Mouse (Mus musculus) cortical plate, adult 2 months (tissue): Measurements from ENCODE around the gene Agpat2. TPM values are rescaled to one million over a fixed set of nuclear protein-coding genes. Genes with fewer than 3 reads are reported as not detected.

ENCODE experiments used
- H3K27ac ChIP-seq: fragments of 200-500 bp; 2 replicates; pipeline ENCODE4 v1.5.1; 2012; ENCODE audit warnings: low read length, control low read depth, inconsistent platforms; ENCODE audit not compliant: insufficient read depth
- H3K4me1 ChIP-seq: fragments of 200-500 bp; 2 replicates; pipeline ENCODE4 v1.6.1; 2011; ENCODE audit warnings: low read length; ENCODE audit not compliant: control insufficient read depth, insufficient read depth
- H3K4me3 ChIP-seq: fragments of 200-500 bp; 2 replicates; pipeline ENCODE4 v1.5.1; 2011; ENCODE audit warnings: mild to moderate bottlenecking, low read length, control low read depth; ENCODE audit not compliant: insufficient read depth
- CTCF ChIP-seq: fragments of 200-500 bp; IDR thresholded peaks from 2 replicates; pipeline ENCODE4 v1.5.1; 2011; ENCODE audit warnings: mild to moderate bottlenecking, control low read depth, low read length; ENCODE audit not compliant: insufficient read depth; ENCODE audit errors: extremely low read depth
- POLR2A ChIP-seq: fragments of 200-500 bp; IDR thresholded peaks from 2 replicates; pipeline ENCODE4 v1.6.1; 2011; ENCODE audit warnings: mild to moderate bottlenecking, low read length, control low read depth; ENCODE audit not compliant: insufficient read depth; ENCODE audit errors: extremely low read depth
- polyA plus RNA-seq: library from polyadenylated mRNA; depleted of rRNA; stranded (reverse); fragments of >200 nt; gene quantifications from 2 replicates; pipeline ENCODE4 v1.2.3, GENCODE M21; 2012; rRNA removed

Agpat2 gene
- polyA plus RNA-seq, 1 experiment, result 2.3 TPM

DNA sequence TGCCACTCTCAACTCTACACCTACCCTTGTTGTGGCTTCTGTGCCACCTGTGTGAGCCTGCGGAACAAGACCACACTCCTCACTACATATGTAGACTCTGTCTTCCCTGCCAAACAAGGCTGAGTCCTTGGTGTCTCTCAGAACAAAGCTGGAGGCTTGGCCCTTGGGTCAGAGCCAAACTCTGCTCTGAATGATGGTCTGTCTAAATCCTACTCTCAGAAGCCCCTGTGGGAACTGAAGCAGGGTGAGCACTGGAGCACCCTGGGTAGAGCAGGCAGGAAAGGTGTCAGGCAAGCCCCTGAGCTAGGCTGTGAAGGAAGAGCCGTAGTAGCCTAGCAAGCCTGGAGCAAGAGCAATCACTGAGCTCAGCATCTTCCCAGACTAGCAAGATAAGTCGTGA lies 54.0 kb downstream of the Agpat2 start:
- no peak overlapping the region for H3K4me3 ChIP-seq
- peaks cover 3% of the 10 kb centered on the region for H3K4me1 ChIP-seq
- H3K27ac ChIP-seq, result no peak overlapping the region
- no peak for TF ChIP-seq POLR2A
- no peak for TF ChIP-seq CTCF

DNA sequence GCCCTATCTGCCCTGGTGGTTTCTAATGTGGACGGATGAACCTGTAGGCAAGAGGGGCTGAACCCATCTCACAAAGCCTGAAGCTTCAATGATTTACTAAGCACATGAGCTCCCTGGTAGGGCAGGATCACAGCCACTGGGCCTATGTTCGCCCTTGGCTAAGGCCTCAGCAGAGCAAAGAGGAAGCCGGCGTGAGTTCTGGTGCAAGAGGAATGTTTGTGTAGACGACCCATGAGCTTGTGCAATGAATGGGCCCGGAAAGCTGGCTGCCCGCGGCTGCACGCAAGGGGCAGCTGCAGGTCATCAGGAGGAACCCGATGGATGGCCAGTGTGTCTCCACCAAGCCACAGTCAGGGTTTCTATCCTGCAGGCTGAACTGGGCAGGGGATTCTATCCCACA lies 54.4 kb downstream of the Agpat2 start:
- no peak for TF ChIP-seq POLR2A
- TF ChIP-seq CTCF, result no peak
- Histone ChIP-seq H3K27ac (no peak overlapping the region), H3K4me3 (no peak overlapping the region), H3K4me1 (peaks cover 1% of the 10 kb centered on the region)

DNA sequence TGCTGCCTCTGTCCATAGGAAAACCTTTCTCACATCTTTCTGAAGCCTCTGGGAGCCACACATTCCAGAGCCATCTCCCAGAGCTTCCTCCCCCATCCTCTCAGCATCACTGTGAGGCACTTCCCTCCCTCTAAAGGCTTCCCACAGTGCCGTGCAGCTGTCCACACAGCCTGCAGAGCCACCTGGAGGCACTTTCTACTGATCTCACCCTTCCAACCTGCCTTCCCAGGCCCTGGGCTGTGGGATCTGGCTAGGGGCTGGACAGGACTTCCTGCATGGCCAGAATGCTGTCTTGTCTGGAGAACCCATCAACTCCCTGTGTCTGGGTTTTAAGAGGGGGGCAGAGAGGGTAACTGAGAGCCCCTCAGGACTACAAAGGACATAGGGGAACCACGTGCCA lies 56.7 kb downstream of the Agpat2 start:
- TF ChIP-seq POLR2A, result no peak
- peak; percentile 40 for TF ChIP-seq CTCF
- Histone ChIP-seq H3K27ac (no peak overlapping the region), H3K4me1 (no peaks in the 10 kb centered on the region), H3K4me3 (no peak overlapping the region)

DNA sequence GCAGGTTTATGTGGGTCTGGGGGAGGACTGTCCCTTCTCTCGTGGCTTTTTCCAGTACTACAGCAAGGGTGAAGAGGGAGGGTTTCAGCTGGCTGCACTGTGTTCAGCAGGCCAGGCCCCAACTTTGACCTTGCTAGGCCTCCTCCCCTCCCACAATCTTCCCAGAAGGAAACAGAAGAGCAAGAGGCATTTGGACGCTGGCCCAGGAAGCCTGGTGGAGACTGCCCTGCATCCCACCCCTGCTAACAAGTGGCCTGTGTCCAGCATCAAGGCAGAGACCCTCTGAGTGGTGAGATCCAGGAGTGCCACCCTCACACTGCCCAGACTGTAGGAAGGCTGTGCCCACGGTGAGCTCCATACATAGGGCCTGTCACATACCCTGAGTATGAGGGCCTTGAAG lies 60.0 kb downstream of the Agpat2 start:
- Histone ChIP-seq H3K4me1 (no peaks in the 10 kb centered on the region), H3K27ac (no peak overlapping the region), H3K4me3 (no peak overlapping the region)
- TF ChIP-seq POLR2A (no peak), CTCF (no peak)

DNA sequence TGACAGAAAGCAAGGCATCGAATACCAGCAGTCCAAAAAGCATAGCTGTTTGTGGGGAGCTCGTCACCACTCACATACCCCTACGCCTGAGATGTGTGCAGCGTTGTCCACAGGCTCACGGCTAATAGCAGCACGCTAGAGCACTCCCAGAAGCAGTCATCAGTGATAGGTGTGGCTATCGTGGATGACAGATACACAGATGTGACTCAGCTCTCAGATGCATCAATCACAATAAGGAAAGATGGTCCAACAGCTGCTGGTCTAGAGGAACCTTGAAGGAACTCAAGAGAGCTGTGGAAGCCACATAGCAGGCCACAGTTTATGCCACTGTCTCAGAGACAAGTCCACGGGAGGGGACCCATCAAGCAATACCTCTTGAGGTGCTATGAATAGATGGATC lies 60.4 kb downstream of the Agpat2 start:
- no peak overlapping the region for H3K27ac ChIP-seq
- TF ChIP-seq CTCF (no peak), POLR2A (no peak)
- H3K4me3 ChIP-seq, result no peak overlapping the region
- no peaks in the 10 kb centered on the region for H3K4me1 ChIP-seq

DNA sequence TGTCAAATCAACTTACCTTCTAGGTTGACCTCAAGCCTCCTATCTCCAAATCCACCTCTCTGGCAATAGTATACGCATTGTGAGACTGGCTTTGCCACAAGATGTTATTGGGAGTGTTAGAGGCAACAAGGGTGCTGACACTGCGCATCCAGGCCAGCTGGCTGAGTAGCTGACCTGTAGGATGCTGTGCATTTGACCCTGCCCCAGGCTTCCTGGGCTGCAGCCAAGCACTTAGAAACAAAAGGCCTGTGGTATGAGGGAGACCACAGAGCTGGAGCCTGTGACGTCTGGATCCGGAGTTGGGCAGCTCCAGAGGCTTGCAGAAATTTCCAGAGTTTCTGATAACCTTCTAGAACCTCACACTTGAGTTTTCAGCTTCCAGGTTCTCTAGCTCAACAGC lies 61.1 kb downstream of the Agpat2 start:
- TF ChIP-seq CTCF (no peak), POLR2A (no peak)
- Histone ChIP-seq H3K27ac (no peak overlapping the region), H3K4me1 (no peaks in the 10 kb centered on the region), H3K4me3 (no peak overlapping the region)

Other genes with a start within 250 kb of the Agpat2 start
- 5.2 and 5.3 TPM in 2 replicates for gene Card9, start 243.5 kb downstream of the Agpat2 start, polyA plus RNA-seq
- 81.7 and 92.4 TPM in 2 replicates for gene Snapc4, start 223.8 kb downstream of the Agpat2 start, polyA plus RNA-seq
- gene Entr1, start 215.1 kb downstream of the Agpat2 start, polyA plus RNA-seq, result 284 and 325 TPM in 2 replicates
- 102 TPM in 2 replicates for gene Pmpca, start 215.1 kb downstream of the Agpat2 start, polyA plus RNA-seq
- 28.7 and 32.6 TPM in 2 replicates for gene Inpp5e, start 195.2 kb downstream of the Agpat2 start, polyA plus RNA-seq
- gene Sec16a, start 159.2 kb downstream of the Agpat2 start, polyA plus RNA-seq, result 30.6 and 32.2 TPM in 2 replicates
- 10.9 and 11.1 TPM in 2 replicates for gene Notch1, start 87.8 kb downstream of the Agpat2 start, polyA plus RNA-seq
- gene Egfl7, start 24.4 kb downstream of the Agpat2 start, polyA plus RNA-seq, result 137 and 145 TPM in 2 replicates
- not detected in 2 replicates for gene Gm20532, start 17.8 kb downstream of the Agpat2 start, polyA plus RNA-seq
- gene Fam69b, start 24.0 kb upstream of the Agpat2 start, polyA plus RNA-seq, result 88.8 and 95.7 TPM in 2 replicates
- not detected in 2 replicates for gene Lcn4, start 66.9 kb upstream of the Agpat2 start, polyA plus RNA-seq